ENCODE assay signal across 8 mouse cellular contexts in the genomic region with DNA sequence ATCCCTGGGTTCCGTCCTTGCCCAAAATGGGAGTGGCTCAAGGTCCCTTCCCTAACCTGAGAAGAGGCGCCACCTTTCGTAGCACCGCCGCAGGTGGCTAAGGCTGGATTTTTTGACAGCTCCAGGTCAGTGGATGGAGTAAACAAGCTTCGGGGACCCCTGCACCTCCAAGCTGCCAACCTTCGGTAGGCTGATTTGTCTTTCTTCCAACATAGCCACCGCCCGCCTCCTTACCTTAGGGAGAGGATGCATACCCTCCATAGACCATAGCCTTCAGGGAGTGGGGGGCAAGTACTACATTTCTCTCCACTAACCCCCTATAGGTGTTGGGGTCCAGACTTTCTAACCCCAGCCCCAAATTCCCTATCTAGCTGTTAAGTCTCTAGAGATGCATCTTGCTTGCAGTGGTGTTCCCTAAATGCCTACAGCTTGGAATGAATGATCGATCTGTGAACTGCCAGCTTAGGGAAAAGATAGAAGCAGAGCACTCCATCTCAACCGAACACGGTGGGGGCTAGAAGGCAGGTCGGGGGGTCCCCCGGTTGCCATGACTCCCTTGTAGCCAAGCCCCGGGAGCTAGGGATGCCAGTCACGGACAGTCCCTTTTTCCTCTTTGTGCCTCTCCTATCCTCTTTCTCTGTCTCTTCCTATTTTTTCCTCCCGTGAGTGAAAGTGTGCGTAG. TPM values are rescaled to one million over a fixed set of nuclear protein-coding genes. Genes with fewer than 3 reads are reported as not detected.
A peak's percentile ranks its signal among the peaks of the same experiment; 100 is the strongest.
DNase-seq lines count a peak whose midpoint lies in the region; ATAC-seq lines count a peak whose summit lies in the region.

No protein-coding gene starts in this region.

- no peak overlapping the region for H3K9ac ChIP-seq in kidney, embryonic 15.5 days
- H3K9ac ChIP-seq in intestine, embryonic 14.5 days (ENCODE audit: low read length): 0 out of 2 replicates have a peak overlapping the region, but pooled peaks have one; percentile 2
- peak overlapping the region; percentile 16 for H3K9ac ChIP-seq in neural tube, embryonic 11.5 days (ENCODE audit: low read length)

- H3K9me3 ChIP-seq in kidney, embryonic 15.5 days (replicated peaks): no peaks in the 10 kb centered on the region
- no peaks in the 10 kb centered on the region for H3K9me3 ChIP-seq in intestine, embryonic 14.5 days (ENCODE audit: control insufficient read depth, low read length)
- no peaks in the 10 kb centered on the region for H3K9me3 ChIP-seq in neural tube, embryonic 11.5 days (ENCODE audit: control insufficient read depth, low read length)

- peaks cover 45% of the 10 kb centered on the region for H3K27me3 ChIP-seq in kidney, embryonic 15.5 days
- H3K27me3 ChIP-seq in intestine, embryonic 14.5 days (replicated peaks; ENCODE audit: control insufficient read depth, insufficient read depth, low read length): peaks cover 46% of the 10 kb centered on the region
- H3K27me3 ChIP-seq in neural tube, embryonic 11.5 days (ENCODE audit: control insufficient read depth, insufficient read depth, low read length): peaks cover 23% of the 10 kb centered on the region; the same call in 1 of the 2 replicates

- no peak for DNase-seq in kidney, postnatal 10 days
- peak; percentile 47 for DNase-seq in Muller cell, postnatal 12 days (ENCODE audit: inconsistent ontology term)
- peak; percentile 5 for DNase-seq in embryo, embryonic 10 days (ENCODE audit: low spot score)
- no peak for DNase-seq in intestine, embryonic 14.5 days (ENCODE audit: low spot score)
- DNase-seq in neural tube, embryonic 11.5 days (ENCODE audit: low spot score): peak; percentile 53
- DNase-seq in ovary, postnatal 14 days (ENCODE audit: low spot score): no peak
- DNase-seq in B cell, adult 2 months: no peak

- no peak; the same call in 1 of the 2 replicates for ATAC-seq in kidney, embryonic 15.5 days (replicated peaks; ENCODE audit: low FRiP score)
- ATAC-seq in intestine, embryonic 14.5 days (replicated peaks; ENCODE audit: low FRiP score, low TSS enrichment, low read depth): 0 out of 2 replicates have a peak, but pooled peaks have one; percentile 10
- peak; percentile 54 for ATAC-seq in neural tube, embryonic 11.5 days (ENCODE audit: insufficient read depth, low FRiP score, low TSS enrichment)

- H3K36me3 ChIP-seq in kidney, embryonic 15.5 days: no peaks in the 10 kb centered on the region
- no peaks in the 10 kb centered on the region for H3K36me3 ChIP-seq in intestine, embryonic 14.5 days (ENCODE audit: control insufficient read depth, insufficient read depth, low read length)
- H3K36me3 ChIP-seq in neural tube, embryonic 11.5 days (ENCODE audit: control insufficient read depth, insufficient read depth, low read length): no peaks in the 10 kb centered on the region

- peaks cover 19% of the 10 kb centered on the region for H3K4me1 ChIP-seq in kidney, embryonic 15.5 days
- no peaks in the 10 kb centered on the region; the same call in 1 of the 2 replicates for H3K4me1 ChIP-seq in intestine, embryonic 14.5 days (replicated peaks; ENCODE audit: control insufficient read depth, insufficient read depth, low read length)
- H3K4me1 ChIP-seq in neural tube, embryonic 11.5 days (ENCODE audit: control insufficient read depth, insufficient read depth, low read length): 0 out of 2 replicates have a peak, but pooled peaks cover 10% of the 10 kb centered on the region

- no peak overlapping the region for H3K27ac ChIP-seq in kidney, embryonic 15.5 days
- no peak overlapping the region for H3K27ac ChIP-seq in intestine, embryonic 14.5 days (ENCODE audit: low read depth)
- H3K27ac ChIP-seq in neural tube, embryonic 11.5 days (ENCODE audit: low read depth, low read length): peak overlapping the region; percentile 73; the same call in 1 of the 2 replicates

- WGBS in kidney, embryonic 15.5 days: 4% methylated on average over 18 of the region's 18 CpGs
- 5% methylated on average over 18 of the region's 18 CpGs for WGBS in intestine, embryonic 14.5 days
- 4% methylated on average over 18 of the region's 18 CpGs for whole genome bisulfite sequencing in neural tube, embryonic 11.5 days

- peak overlapping the region; percentile 43 for H3K4me3 ChIP-seq in kidney, embryonic 15.5 days (replicated peaks)
- peak overlapping the region; percentile 29 for H3K4me3 ChIP-seq in intestine, embryonic 14.5 days (ENCODE audit: low read depth, low read length)
- H3K4me3 ChIP-seq in neural tube, embryonic 11.5 days (ENCODE audit: low read depth, low read length): peak overlapping the region; percentile 50

- H3K4me2 ChIP-seq in kidney, embryonic 15.5 days: peak overlapping the region; percentile 72
- H3K4me2 ChIP-seq in intestine, embryonic 14.5 days (ENCODE audit: low read length): peak overlapping the region; percentile 48
- H3K4me2 ChIP-seq in neural tube, embryonic 11.5 days (ENCODE audit: low read depth): peak overlapping the region; percentile 83

RNA-seq across cellular contexts. Expression of a gene that starts 1.0 kb away (rescaled TPM):
- 0.40 and 0.86 TPM in 2 replicates for polyA plus RNA-seq in kidney, embryonic 15.5 days (2015; fragmentation: Nextera tagmentation; extraction: Ambion mirVana)
- 4.3 and 4.9 TPM in 2 replicates for polyA plus RNA-seq in intestine, embryonic 14.5 days (2014; fragmentation: Nextera tagmentation; extraction: Ambion mirVana)
- 18.5 and 19.7 TPM in 2 replicates for polyA plus RNA-seq in neural tube, embryonic 11.5 days (2014; fragmentation: Nextera tagmentation; extraction: Ambion mirVana)

Comparison
In these comparisons a context has a peak if more than half of its experiments do, and no peak if none do; other contexts are left out.
1. DNase-seq: peak in Muller cell, postnatal 12 days (single experiment), embryo, embryonic 10 days (single experiment) and neural tube, embryonic 11.5 days (single experiment); none in kidney, postnatal 10 days (single experiment), intestine, embryonic 14.5 days (single experiment), ovary, postnatal 14 days (single experiment) and B cell, adult 2 months (0 of 2).
2. Peak in every context shown above with its lines, with median percentiles within 50 percentile points of each other: H3K4me2 ChIP-seq and H3K4me3 ChIP-seq.